16 mouse cellular contexts compared by ENCODE assay signal in the genomic region with DNA sequence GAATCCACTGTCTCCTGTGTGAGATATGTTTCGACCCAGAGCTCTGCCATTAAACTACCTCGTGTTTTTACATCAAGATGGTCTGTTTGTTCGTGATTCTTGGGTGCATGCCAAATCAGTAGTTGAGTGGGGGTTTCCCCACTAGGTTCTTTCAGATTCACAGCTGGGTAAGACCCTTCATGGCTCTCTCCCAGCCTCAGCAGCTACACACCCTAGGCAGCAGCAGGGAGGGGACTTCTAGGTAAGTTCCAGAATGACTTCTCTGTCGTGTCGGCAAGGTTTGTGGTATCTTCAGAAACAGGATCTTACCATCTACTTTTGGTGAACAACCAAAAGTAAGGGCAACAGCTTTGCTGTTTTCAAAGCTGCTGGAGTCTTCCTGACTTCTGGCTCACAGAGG.
"Had no signal": no experiment of that assay in that cellular context is flagged by ENCODE, and none has a peak within 500 bp of the region (broad histone marks: within the 10 kb centered on the region; RNA-seq: fewer than 3 reads in every experiment).

No protein-coding gene starts in this region.

- H3K27ac ChIP-seq: neural tube, embryonic 13.5 days; neural tube, embryonic 15.5 days; stomach, embryonic 15.5 days; stomach, postnatal 0 days had no signal

- H3K4me1 ChIP-seq: neural tube, embryonic 13.5 days; neural tube, embryonic 15.5 days; stomach, embryonic 15.5 days had no signal

- DNase-seq: retina, postnatal 1 day; right cerebral cortex, adult 18-20 months; right cerebral cortex, postnatal 14 days; right cerebral cortex, postnatal 25 days; right cerebral cortex, postnatal 4 days; spleen, adult 18-20 months; thymus, adult 18-20 months; thymus, adult 2 months; thymus, postnatal 14 days; thymus, postnatal 25 days; thymus, postnatal 36 days; thymus, postnatal 4 days had no signal

- H3K36me3 ChIP-seq: neural tube, embryonic 13.5 days; neural tube, embryonic 15.5 days; stomach, embryonic 15.5 days had no signal

- H3K4me2 ChIP-seq: neural tube, embryonic 13.5 days; neural tube, embryonic 15.5 days; stomach, embryonic 15.5 days had no signal

- H3K27me3 ChIP-seq: neural tube, embryonic 13.5 days; neural tube, embryonic 15.5 days; stomach, embryonic 15.5 days had no signal

- H3K4me3 ChIP-seq: neural tube, embryonic 13.5 days; neural tube, embryonic 15.5 days; stomach, embryonic 15.5 days had no signal

- H3K9ac ChIP-seq: neural tube, embryonic 13.5 days; neural tube, embryonic 15.5 days; stomach, embryonic 15.5 days had no signal

- H3K9me3 ChIP-seq: neural tube, embryonic 13.5 days; neural tube, embryonic 15.5 days; stomach, embryonic 15.5 days had no signal
